Mouse (Mus musculus) heart, adult 9 months (tissue): ENCODE data around the gene Rhof.

Source experiments
- DNase-seq, 2 experiments: peaks; one replicate each; pipeline ENCODE4 v3.0.0; 2022; ENCODE audit warnings: low spot score in 2 of 2

The Rhof gene

DNA sequence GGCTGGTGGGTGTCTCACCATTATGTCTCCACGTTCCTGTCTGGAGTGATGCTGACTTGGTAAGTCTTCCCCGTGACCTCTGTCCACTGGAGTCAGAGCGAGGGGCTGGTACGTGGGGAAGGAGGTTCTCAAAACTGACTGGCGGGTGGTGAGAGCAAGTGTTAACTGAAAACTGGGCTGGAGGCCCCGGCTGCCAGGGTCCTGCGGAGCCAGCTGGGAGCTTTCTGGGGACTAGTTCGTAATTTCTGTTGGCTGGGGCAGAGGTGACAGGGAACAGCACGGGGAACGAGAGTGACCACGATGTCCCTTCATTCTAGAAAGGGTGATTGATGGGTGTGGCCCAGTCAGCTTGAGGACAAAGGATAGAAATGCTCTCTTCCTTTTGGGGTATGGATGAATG lies 18.4 kb downstream of the Rhof start:
- DNase-seq, result no peak

DNA sequence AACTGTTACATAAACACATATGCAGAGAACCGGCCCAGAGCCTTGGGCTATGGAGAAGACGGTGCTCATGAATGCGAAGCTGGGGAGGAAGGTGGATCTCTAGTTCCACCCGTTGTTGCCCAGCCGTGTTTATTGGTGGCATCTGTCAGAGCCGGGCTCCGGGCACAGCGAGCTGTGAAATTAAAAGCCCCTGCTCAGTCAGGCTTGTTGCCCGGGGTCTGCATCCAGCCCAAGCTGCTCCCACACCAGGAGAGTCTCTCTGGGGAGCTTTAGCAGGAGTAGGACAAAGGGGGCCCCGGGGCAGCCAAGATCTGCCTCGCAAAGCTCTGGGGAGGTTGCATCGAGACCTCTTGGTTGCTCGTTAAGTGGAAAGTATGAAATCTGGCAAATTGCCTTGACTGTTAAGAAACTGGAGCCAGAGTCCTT lies 22.2 kb downstream of the Rhof start:
- DNase-seq, result no peak

DNA sequence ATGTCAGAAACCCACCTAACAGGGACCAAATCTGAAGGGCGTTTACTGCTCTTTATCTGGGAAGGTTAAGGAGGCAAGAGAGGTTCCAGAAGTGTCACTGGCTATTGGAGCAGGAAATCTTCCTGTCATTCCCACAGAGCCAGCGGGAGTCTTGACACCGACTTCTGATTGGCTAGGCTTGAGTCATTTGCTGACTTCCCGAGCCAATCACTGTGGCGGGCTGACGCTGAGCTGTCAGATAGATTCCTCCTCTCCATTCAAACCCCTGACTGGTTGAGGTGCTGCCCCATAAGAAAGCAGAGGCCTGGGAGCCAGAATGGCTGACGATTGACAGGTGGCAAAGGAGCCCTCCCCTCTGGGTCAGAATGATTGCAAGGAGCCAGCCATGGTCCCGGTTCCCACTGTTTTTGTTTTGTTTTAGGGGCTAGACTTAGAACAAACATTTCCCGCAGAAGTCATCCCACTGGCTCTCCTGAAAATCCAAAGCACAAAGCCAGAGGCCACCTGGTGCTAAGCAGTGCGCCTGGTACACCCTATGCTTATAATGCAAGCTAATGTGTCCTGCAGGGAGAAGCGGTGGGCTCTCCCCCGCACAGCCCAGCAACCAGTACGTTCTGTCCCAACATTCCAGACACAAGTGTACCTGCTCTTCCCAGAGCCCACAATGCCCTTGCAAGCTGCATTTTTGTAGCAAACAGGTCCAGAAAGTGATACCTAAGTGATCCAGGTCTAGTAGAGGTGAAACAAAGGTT lies 22.9 kb downstream of the Rhof start:
- DNase-seq, result no peak

DNA sequence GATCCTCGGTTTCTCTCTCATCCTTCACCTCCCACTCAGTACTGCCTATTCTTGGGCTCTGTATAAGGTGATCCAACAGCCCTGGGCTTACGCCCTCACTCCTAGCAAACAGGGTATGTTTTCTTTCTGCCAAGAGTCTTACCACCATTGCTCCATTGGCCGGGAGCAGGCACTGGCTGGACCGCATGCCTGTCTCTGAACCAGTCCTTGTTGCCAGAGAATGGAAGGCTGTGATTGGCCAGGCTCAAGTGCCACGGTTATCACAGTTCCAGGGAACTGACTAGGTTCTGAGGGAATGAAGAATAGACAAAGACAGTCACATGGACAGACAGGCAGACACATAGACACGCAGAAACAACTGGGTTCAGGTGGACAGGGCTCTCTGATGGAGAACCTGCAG lies 27.7 kb downstream of the Rhof start:
- peak; percentile 47 to 56 for DNase-seq

DNA sequence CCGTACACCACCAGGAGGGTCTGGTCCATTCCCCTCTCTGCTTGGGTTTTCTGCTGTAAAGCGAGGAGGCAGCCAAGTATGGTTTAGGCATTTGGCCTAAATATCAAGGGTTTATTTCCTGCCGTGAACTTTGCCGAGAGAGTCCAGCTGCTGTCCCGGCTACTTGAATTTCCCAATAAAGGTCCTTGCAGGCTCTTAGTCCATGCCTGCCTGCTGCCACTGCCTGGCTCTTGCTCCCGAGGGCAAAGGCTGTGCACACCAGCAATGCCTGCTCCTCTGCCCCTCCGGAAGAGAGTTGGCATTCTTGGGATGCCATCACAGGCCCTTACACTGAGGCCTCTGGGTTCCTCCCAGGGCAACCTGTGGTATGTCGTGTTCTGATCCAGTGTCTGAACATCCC lies 28.9 kb downstream of the Rhof start:
- DNase-seq, result no peak

DNA sequence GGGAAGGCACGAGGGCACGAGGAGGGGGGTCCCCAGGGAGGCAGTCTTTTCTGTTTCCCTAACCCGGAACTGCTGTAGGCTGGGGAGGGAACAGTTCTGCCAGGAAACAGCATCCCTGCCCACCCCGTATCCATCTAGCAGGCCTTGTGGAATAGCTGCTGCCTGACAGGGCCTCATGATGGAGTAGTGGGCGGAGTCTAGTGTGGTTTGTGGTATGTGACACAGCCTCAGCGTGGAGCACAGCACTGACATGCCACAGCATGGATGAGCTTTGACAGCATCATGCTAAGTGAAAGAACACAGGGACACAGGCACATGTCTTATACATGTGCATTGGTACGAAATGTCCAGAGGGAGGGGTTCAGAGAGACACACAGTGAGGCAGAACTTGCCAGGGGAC lies 30.1 kb downstream of the Rhof start:
- DNase-seq, result no peak

DNA sequence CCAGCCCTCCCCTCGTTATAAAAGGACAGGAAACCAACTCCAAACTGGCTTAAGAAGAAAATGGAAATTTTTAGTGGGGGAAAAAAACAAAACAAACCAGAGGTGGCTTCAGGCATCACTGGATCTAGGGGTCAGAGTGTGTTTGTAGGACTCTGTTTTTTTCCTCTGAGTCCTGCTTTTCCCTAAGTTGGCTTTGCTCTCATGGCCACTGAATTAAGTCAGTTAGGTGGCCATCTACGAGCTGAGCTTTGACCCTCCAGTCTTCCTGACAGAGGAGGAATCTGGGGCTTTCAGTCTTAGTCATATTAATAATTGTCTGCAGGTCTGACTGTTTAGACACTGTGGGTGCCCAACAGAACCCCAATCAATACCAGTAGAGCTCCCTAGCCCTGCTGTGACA lies 34.0 kb downstream of the Rhof start:
- DNase-seq, result no peak

DNA sequence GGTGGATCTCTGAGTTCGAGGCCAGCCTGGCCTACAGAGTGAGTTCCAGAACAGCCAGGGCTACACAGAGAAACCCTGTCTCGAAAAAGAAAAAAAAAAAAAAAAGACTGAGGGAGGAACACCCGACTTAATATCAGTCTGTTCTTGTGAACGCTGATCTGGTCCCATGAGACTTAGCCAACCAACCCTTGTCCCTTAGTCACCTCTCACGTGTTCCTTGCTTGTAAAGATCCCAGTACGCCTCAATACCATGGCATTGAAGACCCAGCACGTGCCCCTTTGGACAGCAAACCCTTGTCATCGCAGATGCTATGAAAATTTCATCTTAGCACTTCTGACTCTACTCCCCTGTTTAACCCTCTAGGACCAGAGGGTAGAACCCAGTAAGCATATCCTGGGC lies 36.2 kb downstream of the Rhof start:
- DNase-seq, result no peak

DNA sequence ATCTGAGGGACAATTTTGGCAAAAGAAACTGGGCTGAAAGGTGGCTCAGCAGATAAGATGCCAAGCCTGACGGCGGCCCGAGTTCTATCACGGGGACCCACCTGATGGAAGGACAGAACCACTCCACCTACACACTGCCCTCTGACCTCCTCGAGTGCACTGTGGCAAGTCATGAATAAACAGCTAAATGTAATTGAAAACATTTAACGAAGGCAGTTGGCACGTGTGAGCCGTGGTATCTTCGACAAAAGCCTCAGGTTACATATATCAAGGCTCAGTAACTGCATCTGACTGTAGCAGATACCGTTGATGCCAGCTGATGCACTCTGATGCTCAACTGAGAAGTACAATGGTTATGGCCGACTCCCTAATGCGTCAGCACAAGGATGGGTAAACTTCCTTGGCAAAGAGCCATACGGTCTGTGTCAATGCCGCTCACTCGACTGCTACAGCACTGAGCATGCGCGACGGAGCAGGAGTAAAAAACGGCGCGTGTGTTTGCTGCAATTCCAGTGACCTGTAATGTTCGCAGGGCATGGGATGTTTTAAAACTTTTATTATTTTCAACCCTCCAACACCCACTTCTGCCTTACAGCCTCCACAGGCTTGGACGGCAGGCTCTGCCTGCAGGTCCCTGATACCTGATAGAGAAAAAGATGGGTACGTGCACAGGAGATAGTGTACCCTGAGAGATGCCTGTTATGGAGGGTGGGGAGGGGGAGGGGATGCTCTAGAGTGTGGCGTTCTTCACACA lies 38.1 kb downstream of the Rhof start:
- no peak for DNase-seq

DNA sequence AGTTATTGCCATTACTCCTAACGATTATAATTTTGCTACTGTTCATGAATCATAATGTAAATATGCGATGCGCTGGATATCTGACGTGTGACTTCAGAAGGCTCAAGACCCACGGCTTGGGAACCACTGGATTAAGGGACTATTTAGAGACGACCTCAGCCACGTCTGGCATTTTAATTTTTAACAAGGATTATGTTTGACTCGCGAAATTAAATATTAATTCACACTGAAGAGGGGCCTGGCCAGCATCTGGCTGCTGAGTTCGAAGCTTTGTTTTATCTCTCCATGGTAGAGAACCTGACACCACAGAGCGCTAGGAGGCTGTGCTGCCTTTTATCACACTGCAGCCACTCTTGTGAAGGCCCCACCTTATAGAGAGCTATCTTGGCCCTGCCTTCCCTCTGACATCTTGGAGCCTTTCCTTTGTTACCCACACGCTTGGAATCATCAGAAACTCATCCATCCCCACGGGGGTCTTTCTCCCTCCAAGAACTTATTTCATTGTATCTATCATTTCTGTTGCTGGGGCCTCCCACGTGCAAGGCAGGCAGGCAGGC lies 39.3 kb downstream of the Rhof start:
- DNase-seq, result no peak

DNA sequence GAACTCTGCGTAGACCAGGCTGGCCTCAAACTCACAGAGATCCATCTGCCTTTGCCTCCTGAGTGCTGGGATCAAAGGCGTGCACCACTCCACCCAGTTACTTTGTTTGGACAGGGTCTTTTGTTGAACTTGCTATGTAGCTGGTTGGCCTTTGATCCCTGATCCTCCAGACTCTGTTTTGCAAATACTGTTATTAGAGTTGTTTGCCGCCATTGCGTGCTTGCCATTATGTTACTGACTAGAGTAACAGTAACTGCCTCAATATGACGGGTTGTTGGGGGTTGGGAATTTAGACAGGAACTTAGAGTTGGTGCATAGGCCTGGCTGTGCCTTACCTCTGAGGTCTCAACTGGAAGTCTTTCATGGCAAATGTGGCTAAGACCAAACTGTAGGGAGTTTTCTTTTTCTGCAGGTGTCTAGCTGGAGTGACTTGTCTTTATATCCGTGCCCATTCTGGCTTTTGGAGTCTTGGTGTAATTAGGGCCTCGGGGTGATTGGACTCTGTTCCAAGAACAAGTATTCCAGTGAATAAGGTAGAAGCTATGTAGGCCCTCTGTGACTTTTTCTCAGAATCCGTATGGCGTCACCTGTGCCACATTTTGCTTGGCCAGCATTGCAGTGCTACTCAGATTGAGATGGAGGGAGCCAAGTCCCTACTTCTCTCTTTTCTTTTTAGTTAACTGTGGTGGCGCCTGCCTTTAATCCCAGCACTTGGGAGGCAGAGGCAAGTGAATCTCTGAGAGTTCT lies 41.8 kb downstream of the Rhof start:
- no peak for DNase-seq

DNA sequence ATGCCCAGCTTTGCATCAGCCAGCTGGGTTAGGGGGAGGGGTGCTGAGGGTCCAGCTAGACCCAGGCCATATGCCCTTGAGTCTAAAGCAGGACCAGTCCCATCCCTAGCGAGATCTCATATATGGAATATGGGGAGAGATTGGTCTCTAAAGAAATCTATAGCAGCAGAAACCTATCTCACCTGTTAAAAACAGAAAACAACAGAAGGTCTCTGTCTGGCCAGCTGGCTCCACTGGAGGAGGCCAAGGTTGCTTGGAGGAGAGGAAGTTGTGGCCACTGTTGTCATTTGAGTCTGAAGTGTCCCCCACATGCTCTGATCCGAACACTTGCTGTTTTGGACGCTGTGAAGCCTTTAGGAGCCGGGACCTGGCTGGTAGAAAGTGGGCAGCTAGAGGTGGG lies 43.7 kb downstream of the Rhof start:
- DNase-seq, result no peak

DNA sequence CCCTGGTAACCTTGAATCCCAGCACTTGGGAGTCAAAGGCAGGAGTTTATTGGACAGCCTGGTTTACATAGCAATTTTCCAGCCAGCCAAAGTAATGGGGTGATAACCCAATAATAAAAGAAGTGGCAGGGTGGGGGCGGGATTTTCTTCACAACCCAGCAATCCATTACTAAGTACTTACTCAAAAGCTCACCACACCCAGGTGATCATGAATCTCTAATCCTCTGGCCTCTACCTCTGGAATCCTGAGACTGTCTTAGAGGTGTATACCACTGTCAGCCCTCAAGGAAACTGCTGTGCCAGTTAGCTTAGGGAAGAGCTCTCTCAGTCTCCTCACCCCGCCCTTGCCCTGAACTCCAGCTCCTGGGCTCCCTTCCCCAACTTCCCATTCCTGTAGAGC lies 46.0 kb downstream of the Rhof start:
- no peak for DNase-seq

DNA sequence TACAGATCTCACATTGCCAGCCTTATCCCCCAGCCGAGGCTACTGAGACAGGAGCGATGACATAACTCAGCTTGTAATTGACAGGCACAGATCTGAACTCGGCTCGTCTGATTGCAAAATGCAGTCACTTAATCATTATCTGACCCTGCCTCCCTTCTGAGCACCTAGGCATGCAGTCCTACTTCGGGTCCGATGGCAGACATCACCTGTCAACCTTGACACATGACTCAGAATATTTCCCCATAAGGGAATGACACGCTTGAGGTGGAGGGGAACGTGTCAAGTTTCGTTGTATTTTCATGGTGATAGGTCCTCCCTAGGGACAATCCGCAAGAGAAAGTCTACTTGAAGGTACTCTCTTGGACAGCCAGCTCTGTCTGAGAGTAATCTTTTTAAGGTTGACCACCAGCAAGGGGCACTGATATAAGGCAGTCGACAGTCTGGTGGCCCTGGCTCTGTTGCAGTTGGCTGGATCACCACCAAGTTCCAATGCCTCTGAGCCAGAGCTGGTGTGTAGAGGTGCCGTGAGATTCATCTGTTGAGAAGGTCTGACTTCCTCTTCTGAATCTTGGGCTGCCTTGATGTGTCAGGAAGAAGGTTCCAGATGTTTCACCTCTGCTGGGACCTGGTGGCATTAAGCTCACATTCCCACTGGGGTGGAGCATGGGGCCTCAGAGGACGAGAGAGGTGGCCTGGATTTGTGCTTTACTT lies 49.0 kb downstream of the Rhof start:
- DNase-seq, result no peak

DNA sequence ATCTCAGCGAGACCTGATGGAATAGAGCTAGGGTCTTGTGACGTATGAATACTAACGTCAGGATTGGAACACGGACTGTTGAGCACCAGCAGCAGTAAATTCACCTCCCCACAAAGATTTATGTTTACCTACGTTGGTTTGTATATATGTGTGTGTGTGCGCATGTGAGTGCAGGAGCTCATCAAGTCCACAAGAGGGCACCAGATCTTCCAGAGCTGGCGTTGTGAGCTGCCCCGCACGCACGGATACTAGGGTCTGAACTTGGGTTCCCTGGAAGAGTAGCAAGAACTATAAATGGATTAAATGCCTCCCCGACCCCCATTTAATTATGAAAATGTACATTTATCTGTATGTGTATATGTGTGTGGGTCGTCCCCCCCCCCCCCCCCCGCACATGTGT lies 52.0 kb downstream of the Rhof start:
- no peak for DNase-seq

DNA sequence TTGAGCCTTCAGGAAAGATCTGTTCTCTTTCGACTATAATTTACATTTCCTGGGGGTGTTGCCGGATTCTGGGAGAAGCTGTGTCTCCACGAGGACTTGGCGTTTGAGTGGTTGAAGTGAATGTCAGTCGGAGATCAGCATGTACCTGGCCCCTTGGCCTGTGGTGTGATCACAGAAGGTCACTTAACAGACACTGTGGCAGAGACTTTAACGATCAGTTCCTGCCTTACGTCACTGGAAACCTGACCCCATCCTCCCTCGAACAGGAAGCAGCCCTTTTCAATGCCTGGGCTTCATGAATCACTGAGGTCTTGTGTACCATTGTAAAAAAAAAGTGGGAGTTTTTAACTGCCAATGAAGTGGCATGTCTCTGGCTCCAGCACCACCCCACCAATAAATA lies 52.5 kb downstream of the Rhof start:
- no peak for DNase-seq

DNA sequence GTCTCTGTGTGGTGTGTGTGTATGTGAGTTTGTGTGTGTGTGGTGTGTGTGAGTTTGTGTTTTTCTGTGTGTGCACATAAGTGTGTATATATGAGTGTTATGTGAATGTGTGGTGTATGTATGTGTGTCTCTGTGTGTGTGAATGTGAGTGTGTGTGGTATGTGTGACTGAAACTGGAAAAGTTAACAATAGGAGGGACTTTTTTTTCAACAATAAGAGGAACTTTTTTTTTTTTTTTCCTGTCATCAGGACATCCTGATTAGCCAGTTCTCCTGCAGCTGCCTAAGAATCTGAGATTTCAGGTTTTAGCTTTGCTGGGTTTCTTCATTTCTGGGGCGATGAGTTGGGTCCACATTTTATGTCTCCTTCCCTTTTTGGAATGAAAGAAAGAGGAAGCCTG lies 52.9 kb downstream of the Rhof start:
- DNase-seq, result no peak

DNA sequence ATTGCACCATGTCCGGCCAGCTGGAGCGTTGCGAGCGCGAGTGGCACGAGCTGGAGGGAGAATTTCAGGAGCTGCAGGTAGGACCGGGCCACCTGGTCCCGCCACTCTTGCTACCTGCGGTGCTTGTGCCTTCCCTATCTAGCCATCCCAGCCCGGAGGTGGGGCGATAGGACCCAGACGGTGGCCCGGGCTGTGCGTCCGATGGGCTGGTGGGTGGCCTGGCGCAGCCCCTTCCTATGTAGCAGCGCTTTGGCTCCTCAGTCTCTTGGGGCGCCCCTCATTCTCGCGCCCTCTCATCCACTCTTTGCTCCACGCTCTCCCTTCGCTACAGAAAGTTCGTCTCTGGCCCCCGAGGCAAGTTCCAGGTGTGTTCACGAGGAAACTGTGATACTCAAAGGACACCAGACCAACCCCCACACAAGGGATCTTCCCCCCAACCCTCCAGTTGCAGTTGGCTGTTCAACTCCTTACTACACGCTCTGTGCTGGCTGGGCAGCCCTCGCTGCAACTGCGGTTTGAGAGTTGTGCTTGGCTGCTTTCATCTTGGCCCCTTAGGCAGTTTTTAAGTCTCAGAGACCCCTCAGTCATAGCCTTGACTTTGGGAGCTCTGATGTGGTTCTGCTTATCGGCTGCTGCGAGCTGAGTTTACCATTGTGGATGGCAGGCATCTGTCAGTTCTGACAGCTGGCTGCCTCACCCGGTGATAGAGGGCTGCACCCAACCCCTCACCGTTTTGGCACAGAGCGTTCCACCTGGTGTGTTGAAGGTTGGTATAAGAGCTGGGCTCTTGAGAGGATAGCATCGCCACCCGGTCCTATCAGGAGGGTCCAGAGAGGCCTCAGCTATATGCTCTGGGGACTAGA lies 55.8 kb downstream of the Rhof start:
- DNase-seq, result no peak

DNA sequence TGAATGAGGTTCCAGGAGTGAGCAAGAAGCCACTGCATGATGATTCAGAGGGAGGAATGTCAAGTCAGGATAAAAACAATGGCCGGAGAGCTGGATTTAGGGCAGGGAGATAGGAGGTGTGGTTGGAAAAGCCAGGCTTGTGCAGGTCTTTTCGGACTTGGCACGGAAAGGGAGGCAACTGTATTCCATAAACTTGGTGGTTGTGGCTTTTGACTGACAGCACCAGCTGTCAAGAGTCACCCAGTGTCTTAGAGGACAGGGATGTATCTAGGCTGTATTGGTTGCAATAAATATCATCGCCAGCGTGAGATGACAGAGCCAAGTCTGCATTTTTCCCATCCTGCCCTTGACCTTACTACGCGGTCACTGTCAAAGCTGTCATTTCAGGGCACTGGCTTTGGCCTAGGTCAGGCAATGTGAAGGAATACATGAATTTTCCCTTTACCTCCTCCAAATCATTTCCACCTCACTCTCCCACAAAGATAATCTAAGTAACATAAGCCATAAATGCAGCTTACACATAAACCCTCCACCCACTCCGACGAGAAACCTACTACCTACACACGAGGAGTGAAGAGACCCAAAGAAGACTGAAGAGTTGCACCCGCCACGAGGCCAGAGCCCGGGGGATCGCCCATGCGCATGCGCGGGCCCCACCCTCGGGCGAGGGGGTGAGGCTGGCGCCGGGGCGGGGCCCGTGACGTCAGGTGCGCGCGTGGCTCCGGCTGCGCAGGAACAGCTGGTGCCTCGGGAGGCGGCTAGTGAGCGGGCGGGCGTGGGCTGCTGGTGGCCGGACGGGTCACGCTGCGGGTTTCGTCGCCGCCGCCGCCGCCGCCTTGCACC lies 56.7 kb downstream of the Rhof start:
- peak; percentile 93 to 96 for DNase-seq

DNA sequence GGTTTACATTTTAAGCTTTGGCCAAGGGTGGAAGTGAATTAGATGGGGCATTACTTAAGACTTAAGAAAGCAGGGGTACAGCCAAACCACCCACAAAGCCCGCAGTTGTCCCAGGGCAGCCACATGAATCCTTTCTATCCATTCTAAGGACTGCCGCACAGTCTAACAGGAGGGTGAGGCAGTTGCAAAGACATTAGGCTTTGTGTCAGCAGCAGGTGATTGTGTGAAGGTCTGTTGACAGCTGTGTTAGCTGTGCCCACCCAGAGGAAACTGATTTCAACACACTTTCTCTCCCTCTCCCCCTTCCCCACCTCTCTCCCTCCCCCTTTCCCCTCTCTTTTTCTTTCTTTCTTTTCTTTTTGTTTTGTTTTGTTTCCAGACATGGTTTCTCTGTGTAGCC lies 63.8 kb downstream of the Rhof start:
- no peak for DNase-seq
